Mouse (Mus musculus): ENCODE measurements around the gene Inip. TPM values are rescaled to one million over a fixed set of nuclear protein-coding genes. Genes with fewer than 3 reads are reported as not detected.

Gene Inip
- polyA plus RNA-seq (2012; rRNA removed) (17.6 and 20.4 TPM in 2 replicates), polyA plus RNA-seq (2014; fragmentation: Nextera tagmentation; extraction: Ambion mirVana) (40.0 and 49.0 TPM in 2 replicates)

GRCm38 (mm10) chr4:59801489-59801888 lies at the start of gene Inip:
Gene Inip, minus strand, starts transcription at chr4:59801589.
- Histone ChIP-seq H3K27me3 (ENCODE audit: control insufficient read depth, insufficient read depth, low read length) (no peaks in the 10 kb centered on the region), H3K4me3 (replicated peaks; ENCODE audit: low read length) (no peak within 1 kb of the TSS), H3K27ac (replicated peaks; ENCODE audit: low read depth, low read length) (no peak within 1 kb of the TSS), H3K36me3 (ENCODE audit: control insufficient read depth, insufficient read depth, low read length) (no peaks in the 10 kb centered on the region), H3K9me3 (ENCODE audit: control insufficient read depth, low read length) (no peaks in the 10 kb centered on the region), H3K9ac (ENCODE audit: low read depth, low read length, severe bottlenecking) (no peak within 1 kb of the TSS), H3K4me2 (replicated peaks; ENCODE audit: low read depth, low read length, severe bottlenecking) (no peak within 1 kb of the TSS), H3K4me1 (ENCODE audit: control insufficient read depth, insufficient read depth, low read length) (0 out of 2 replicates have a peak, but pooled peaks cover 3% of the 10 kb centered on the region)
- no peak for DNase-seq (ENCODE audit: low spot score)
- TF ChIP-seq POLR2A (IDR thresholded peaks at IDR 0.05; ENCODE audit: borderline replicate concordance, extremely low read depth, insufficient read depth, insufficient read length), result no peak
- no peak for ATAC-seq (ENCODE audit: low FRiP score, low read depth)

- Histone ChIP-seq H3K9me3 (ENCODE audit: control insufficient read depth, low read length) (0 out of 2 replicates have a peak, but pooled peaks cover 4% of the 10 kb centered on the region), H3K4me3 (replicated peaks; ENCODE audit: low read length) (no peak overlapping the region), H3K9ac (ENCODE audit: low read depth, low read length, severe bottlenecking) (no peak overlapping the region), H3K4me2 (replicated peaks; ENCODE audit: low read depth, low read length, severe bottlenecking) (no peak overlapping the region), H3K27me3 (ENCODE audit: control insufficient read depth, insufficient read depth, low read length) (no peaks in the 10 kb centered on the region), H3K36me3 (ENCODE audit: control insufficient read depth, insufficient read depth, low read length) (no peaks in the 10 kb centered on the region), H3K27ac (replicated peaks; ENCODE audit: low read depth, low read length) (no peak overlapping the region), H3K4me1 (ENCODE audit: control insufficient read depth, insufficient read depth, low read length) (no peaks in the 10 kb centered on the region; the same call in 1 of the 2 replicates)
- no peak for TF ChIP-seq POLR2A (IDR thresholded peaks at IDR 0.05; ENCODE audit: borderline replicate concordance, extremely low read depth, insufficient read depth, insufficient read length)
- no peak for ATAC-seq (ENCODE audit: low FRiP score, low read depth)
- DNase-seq (ENCODE audit: low spot score), result peak; percentile 40
- WGBS, result 82% methylated on average over 2 of the region's 2 CpGs
Measured at GRCm38 (mm10) chr4:59850181-59850580, 48.8 kb upstream of the Inip start.

GRCm38 (mm10) chr4:59847447-59847846 lies 46.1 kb upstream of the Inip start:
- ATAC-seq (ENCODE audit: low FRiP score, low read depth) (no peak), DNase-seq (ENCODE audit: low spot score) (no peak)
- H3K4me3 ChIP-seq (replicated peaks; ENCODE audit: low read length), result no peak overlapping the region
- H3K9ac ChIP-seq (ENCODE audit: low read depth, low read length, severe bottlenecking), result no peak overlapping the region
- no peaks in the 10 kb centered on the region for H3K36me3 ChIP-seq (ENCODE audit: control insufficient read depth, insufficient read depth, low read length)
- no peak overlapping the region for H3K27ac ChIP-seq (replicated peaks; ENCODE audit: low read depth, low read length)
- 88% methylated on average over 5 of the region's 5 CpGs for WGBS
- H3K27me3 ChIP-seq (ENCODE audit: control insufficient read depth, insufficient read depth, low read length), result no peaks in the 10 kb centered on the region
- TF ChIP-seq POLR2A (IDR thresholded peaks at IDR 0.05; ENCODE audit: borderline replicate concordance, extremely low read depth, insufficient read depth, insufficient read length), result no peak
- H3K4me2 ChIP-seq (replicated peaks; ENCODE audit: low read depth, low read length, severe bottlenecking), result no peak overlapping the region
- H3K9me3 ChIP-seq (ENCODE audit: control insufficient read depth, low read length), result 0 out of 2 replicates have a peak, but pooled peaks cover 4% of the 10 kb centered on the region
- peaks cover 10% of the 10 kb centered on the region for H3K4me1 ChIP-seq (ENCODE audit: control insufficient read depth, insufficient read depth, low read length)

DNA sequence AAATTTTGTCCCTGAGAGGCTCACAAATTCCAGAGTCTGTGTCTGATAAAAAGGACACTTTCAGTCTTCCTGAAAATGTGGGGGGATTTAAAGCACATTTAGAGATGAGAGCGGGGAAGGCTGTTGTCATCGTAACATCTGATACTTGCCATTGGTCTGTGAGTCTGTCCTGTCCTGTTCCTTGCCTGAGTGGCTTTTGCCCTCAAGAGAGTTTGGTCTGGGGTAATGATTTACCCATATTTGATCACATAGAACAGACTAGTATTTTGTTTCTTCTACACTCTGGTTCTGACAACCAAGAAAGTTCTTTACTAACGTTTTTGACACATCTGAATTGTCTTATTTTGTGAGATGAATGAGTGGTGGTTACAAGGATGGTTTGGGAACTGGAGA lies 43.9 kb upstream of the Inip start:
- Histone ChIP-seq H3K4me1 (ENCODE audit: control insufficient read depth, insufficient read depth, low read length) (peaks cover 15% of the 10 kb centered on the region), H3K27ac (replicated peaks; ENCODE audit: low read depth, low read length) (no peak overlapping the region), H3K36me3 (ENCODE audit: control insufficient read depth, insufficient read depth, low read length) (no peaks in the 10 kb centered on the region), H3K4me3 (replicated peaks; ENCODE audit: low read length) (no peak overlapping the region), H3K27me3 (ENCODE audit: control insufficient read depth, insufficient read depth, low read length) (no peaks in the 10 kb centered on the region), H3K9me3 (ENCODE audit: control insufficient read depth, low read length) (no peaks in the 10 kb centered on the region), H3K9ac (ENCODE audit: low read depth, low read length, severe bottlenecking) (no peak overlapping the region), H3K4me2 (replicated peaks; ENCODE audit: low read depth, low read length, severe bottlenecking) (no peak overlapping the region)
- DNase-seq (ENCODE audit: low spot score), result no peak
- no peak for TF ChIP-seq POLR2A (IDR thresholded peaks at IDR 0.05; ENCODE audit: borderline replicate concordance, extremely low read depth, insufficient read depth, insufficient read length)
- ATAC-seq (ENCODE audit: low FRiP score, low read depth), result no peak
- WGBS, result 85% methylated on average over 3 of the region's 3 CpGs

- no peak overlapping the region for H3K4me3 ChIP-seq (replicated peaks; ENCODE audit: low read length)
- no peak for TF ChIP-seq POLR2A (IDR thresholded peaks at IDR 0.05; ENCODE audit: borderline replicate concordance, extremely low read depth, insufficient read depth, insufficient read length)
- no peak for DNase-seq (ENCODE audit: low spot score)
- no peak overlapping the region for H3K27ac ChIP-seq (replicated peaks; ENCODE audit: low read depth, low read length)
- H3K36me3 ChIP-seq (ENCODE audit: control insufficient read depth, insufficient read depth, low read length), result no peaks in the 10 kb centered on the region
- H3K4me2 ChIP-seq (replicated peaks; ENCODE audit: low read depth, low read length, severe bottlenecking), result no peak overlapping the region
- peaks cover 15% of the 10 kb centered on the region for H3K4me1 ChIP-seq (ENCODE audit: control insufficient read depth, insufficient read depth, low read length)
- no peaks in the 10 kb centered on the region for H3K9me3 ChIP-seq (ENCODE audit: control insufficient read depth, low read length)
- no peaks in the 10 kb centered on the region for H3K27me3 ChIP-seq (ENCODE audit: control insufficient read depth, insufficient read depth, low read length)
- no peak overlapping the region for H3K9ac ChIP-seq (ENCODE audit: low read depth, low read length, severe bottlenecking)
- no peak for ATAC-seq (ENCODE audit: low FRiP score, low read depth)
- WGBS, result 69% methylated on average over 15 of the region's 15 CpGs
Measured at GRCm38 (mm10) chr4:59844460-59845244, 43.3 kb upstream of the Inip start.

Measured in limb, embryonic 14.5 days (tissue).